17 mouse cellular contexts compared by ENCODE assay signal in the genomic region with DNA sequence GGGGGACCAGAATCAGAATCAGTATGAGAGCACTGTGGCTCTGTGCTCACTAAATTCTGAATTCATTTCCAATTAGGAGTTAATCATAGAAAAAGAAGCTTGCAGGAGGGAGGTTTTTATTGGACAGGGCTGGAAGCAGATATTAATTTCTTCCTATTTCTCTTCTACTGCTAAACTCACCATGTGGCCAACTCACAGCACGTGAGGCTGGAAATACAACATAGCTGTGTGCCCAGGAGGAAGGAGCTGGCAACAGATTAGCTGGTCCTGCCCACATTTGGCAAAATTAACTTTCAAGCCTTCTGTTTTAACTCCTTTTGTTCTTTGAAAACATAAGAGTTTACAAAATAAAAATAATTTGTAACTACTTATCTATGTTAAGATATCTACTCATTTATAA. TPM values are rescaled to one million over a fixed set of nuclear protein-coding genes. Genes with fewer than 3 reads are reported as not detected.
A peak's percentile ranks its signal among the peaks of the same experiment; 100 is the strongest.
DNase-seq lines count a peak whose midpoint lies in the region.
"Had no signal": no experiment of that assay in that cellular context is flagged by ENCODE, and none has a peak within 500 bp of the region (broad histone marks: within the 10 kb centered on the region; RNA-seq: fewer than 3 reads in every experiment).

No protein-coding gene starts in this region.

- intact Hi-C loops in left cerebral cortex, postnatal 14 days (cut with DNase I): loop anchor here (10.0 kb wide), 1 partner anchor 94 kb away; no protein-coding TSS in a partner anchor

- peak; percentile 24 for DNase-seq in layer of hippocampus, adult 11-12 months (ENCODE audit: low spot score)
- no peak for DNase-seq in layer of hippocampus, postnatal 36 days
- DNase-seq in brain, embryonic 18.5 days (ENCODE audit: low read depth, low spot score): peak; percentile 26
- DNase-seq in cerebellum, adult 18-20 months: peak; percentile 62 to 75
- peak; percentile 51 to 57 for DNase-seq in cerebellum, postnatal 36 days
- no peak for DNase-seq in left cerebral cortex, adult 8-10 months (ENCODE audit: low spot score in 2 of 2)
- DNase-seq in left cerebral cortex, postnatal 14 days (ENCODE audit: low spot score in 2 of 2): no peak
- DNase-seq: adrenal gland, adult 8-10 months; gastrocnemius, postnatal 36 days; heart, adult 2 months; kidney, adult 18-20 months; kidney, postnatal 4 days; liver; lung, postnatal 36 days; thymus, postnatal 36 days had no signal

RNA-seq across cellular contexts. Expression of gene Fam81b, which starts 3.9 kb away (rescaled TPM):
- not detected for total RNA-seq in layer of hippocampus, postnatal 36 days (2021)
- total RNA-seq in left cerebral cortex, adult 8-10 months (2022): not detected
- total RNA-seq in left cerebral cortex, postnatal 14 days (2021): not detected
- total RNA-seq: adrenal gland, adult 8-10 months; gastrocnemius, postnatal 36 days; heart, adult 2 months; heart, postnatal 25 days; left cerebral cortex, adult 2 months had no signal

Comparison
In these comparisons a context has a peak if more than half of its experiments do, and no peak if none do; other contexts are left out.
1. DNase-seq: peak in layer of hippocampus, adult 11-12 months (single experiment), brain, embryonic 18.5 days (single experiment), cerebellum, adult 18-20 months (2 of 2) and cerebellum, postnatal 36 days (2 of 2); none in layer of hippocampus, postnatal 36 days (0 of 2), left cerebral cortex, adult 8-10 months (0 of 2) and left cerebral cortex, postnatal 14 days (0 of 2).